Mouse (Mus musculus): ENCODE measurements at regions not wholly inside any gene's neighbourhood (a gene's known extent, or its start where the extent isn't known, plus 50 kb on each side); places are given as distances from the start of the nearest gene placed in this dataset.

- TF ChIP-seq HCFC1 (IDR thresholded peaks at IDR 0.05; ENCODE audit: borderline replicate concordance, insufficient read depth, low read length): no peak
- no peak for TF ChIP-seq ZNF384 (IDR thresholded peaks at IDR 0.05; ENCODE audit: low read depth, low read length)
These were observed 50.9 kb upstream of the Nxph1 start for GRCm38 (mm10) chr6:8897334-8897733.

Measured in ES-E14 (cell line).